Mouse (Mus musculus): ENCODE results near the gene Olfr154. TPM values are rescaled to one million over a fixed set of nuclear protein-coding genes. Genes with fewer than 3 reads are reported as not detected.
"Not testable (repeated sequence)": the region's sequence is repeated elsewhere in the genome, so short reads cannot be mapped to it uniquely, and the experiment has no call there.

Olfr154 gene
- polyA plus RNA-seq (2015; fragmentation: Nextera tagmentation; extraction: Ambion mirVana) = not detected in 2 replicates

- not testable (repeated sequence) for H3K4me3 ChIP-seq (replicated peaks; ENCODE audit: low read length)
Observed at GRCm38 (mm10) chr2:85664355-85664754, at the start of gene Olfr154. TSS of gene Olfr154 (minus strand) at chr2:85664455.

GRCm38 (mm10) chr2:85711159-85711558, 46.9 kb upstream of the Olfr154 start:
- Histone ChIP-seq H3K4me3 (replicated peaks; ENCODE audit: low read length) (no peak overlapping the region), H3K27ac (ENCODE audit: low read length) (no peak overlapping the region), H3K4me1 (ENCODE audit: control insufficient read depth, insufficient read depth, low read length) (no peaks in the 10 kb centered on the region), H3K36me3 (ENCODE audit: control insufficient read depth, insufficient read depth, low read length) (no peaks in the 10 kb centered on the region), H3K27me3 (ENCODE audit: control insufficient read depth, insufficient read depth, low read length) (no peaks in the 10 kb centered on the region), H3K4me2 (ENCODE audit: low read depth, low read length) (no peak overlapping the region), H3K9me3 (replicated peaks; ENCODE audit: control insufficient read depth, low read length) (no peaks in the 10 kb centered on the region), H3K9ac (ENCODE audit: low read length) (no peak overlapping the region)
- 8% methylated on average over 1 of the region's 1 CpGs for WGBS
- ATAC-seq (ENCODE audit: insufficient read depth, low FRiP score) = no peak

More at GRCm38 (mm10) chr2:85664355-85664754, at the start of gene Olfr154:
- H3K4me1 ChIP-seq (ENCODE audit: control insufficient read depth, insufficient read depth, low read length); H3K4me2 ChIP-seq (ENCODE audit: low read depth, low read length); ATAC-seq (ENCODE audit: insufficient read depth, low FRiP score); H3K36me3 ChIP-seq (ENCODE audit: control insufficient read depth, insufficient read depth, low read length); H3K27me3 ChIP-seq (ENCODE audit: control insufficient read depth, insufficient read depth, low read length); H3K27ac ChIP-seq (ENCODE audit: low read length); H3K9me3 ChIP-seq (replicated peaks; ENCODE audit: control insufficient read depth, low read length); H3K9ac ChIP-seq (ENCODE audit: low read length): not testable (repeated sequence)

DNA sequence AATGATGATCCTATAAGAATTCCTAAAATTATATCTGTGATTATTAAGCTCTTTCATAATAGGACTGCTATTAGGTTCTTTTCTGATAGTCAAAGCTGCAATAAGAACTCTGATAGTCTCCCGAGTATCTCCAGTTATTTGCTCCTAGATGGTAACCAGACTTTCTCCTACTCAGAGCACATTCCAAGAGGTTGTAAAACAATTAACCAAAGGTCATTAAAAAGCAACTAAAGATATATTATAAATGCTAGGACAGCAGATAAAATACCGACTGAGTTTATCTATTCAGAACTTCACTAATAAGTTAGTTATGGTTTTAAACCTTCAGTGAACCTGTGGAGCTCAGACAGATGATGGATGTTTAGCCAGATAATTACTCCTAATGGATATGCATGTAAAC, 46.4 kb upstream of the Olfr154 start:
- ATAC-seq (ENCODE audit: insufficient read depth, low FRiP score) = not testable (repeated sequence)

GRCm38 (mm10) chr2:85689131-85689530, 24.9 kb upstream of the Olfr154 start, which contains the start of gene Olfr1008:
TSS of gene Olfr1008 (plus strand) at chr2:85689431.
- no peak within 1 kb of the TSS for H3K4me2 ChIP-seq (ENCODE audit: low read depth, low read length)
- H3K36me3 ChIP-seq (ENCODE audit: control insufficient read depth, insufficient read depth, low read length) = no peaks in the 10 kb centered on the region
- H3K9me3 ChIP-seq (replicated peaks; ENCODE audit: control insufficient read depth, low read length) = no peaks in the 10 kb centered on the region
- H3K9ac ChIP-seq (ENCODE audit: low read length) = no peak within 1 kb of the TSS
- H3K27me3 ChIP-seq (ENCODE audit: control insufficient read depth, insufficient read depth, low read length) = no peaks in the 10 kb centered on the region
- H3K4me3 ChIP-seq (replicated peaks; ENCODE audit: low read length) = no peak within 1 kb of the TSS
- no peak for ATAC-seq (ENCODE audit: insufficient read depth, low FRiP score)
- no peak within 1 kb of the TSS for H3K27ac ChIP-seq (ENCODE audit: low read length)
- H3K4me1 ChIP-seq (ENCODE audit: control insufficient read depth, insufficient read depth, low read length) = no peaks in the 10 kb centered on the region

More for the DNA sequence above, 46.4 kb upstream of the Olfr154 start:
- not testable (repeated sequence) for H3K4me3 ChIP-seq (replicated peaks; ENCODE audit: low read length); H3K4me1 ChIP-seq (ENCODE audit: control insufficient read depth, insufficient read depth, low read length); H3K9ac ChIP-seq (ENCODE audit: low read length); H3K9me3 ChIP-seq (replicated peaks; ENCODE audit: control insufficient read depth, low read length); H3K4me2 ChIP-seq (ENCODE audit: low read depth, low read length); H3K36me3 ChIP-seq (ENCODE audit: control insufficient read depth, insufficient read depth, low read length); H3K27me3 ChIP-seq (ENCODE audit: control insufficient read depth, insufficient read depth, low read length); H3K27ac ChIP-seq (ENCODE audit: low read length)
- 37% methylated on average over 2 of the region's 2 CpGs for WGBS

GRCm38 (mm10) chr2:85678667-85679066, 14.4 kb upstream of the Olfr154 start, which contains the start of gene Olfr1006:
TSS of gene Olfr1006 (minus strand) at chr2:85678767.
- no peaks in the 10 kb centered on the region for H3K9me3 ChIP-seq (replicated peaks; ENCODE audit: control insufficient read depth, low read length)
- no peak for ATAC-seq (ENCODE audit: insufficient read depth, low FRiP score)
- H3K36me3 ChIP-seq (ENCODE audit: control insufficient read depth, insufficient read depth, low read length) = no peaks in the 10 kb centered on the region
- H3K9ac ChIP-seq (ENCODE audit: low read length) = no peak within 1 kb of the TSS
- H3K27ac ChIP-seq (ENCODE audit: low read length) = no peak within 1 kb of the TSS
- H3K4me1 ChIP-seq (ENCODE audit: control insufficient read depth, insufficient read depth, low read length) = no peaks in the 10 kb centered on the region
- H3K4me3 ChIP-seq (replicated peaks; ENCODE audit: low read length) = no peak within 1 kb of the TSS
- H3K27me3 ChIP-seq (ENCODE audit: control insufficient read depth, insufficient read depth, low read length) = no peaks in the 10 kb centered on the region
- H3K4me2 ChIP-seq (ENCODE audit: low read depth, low read length) = no peak within 1 kb of the TSS

DNA sequence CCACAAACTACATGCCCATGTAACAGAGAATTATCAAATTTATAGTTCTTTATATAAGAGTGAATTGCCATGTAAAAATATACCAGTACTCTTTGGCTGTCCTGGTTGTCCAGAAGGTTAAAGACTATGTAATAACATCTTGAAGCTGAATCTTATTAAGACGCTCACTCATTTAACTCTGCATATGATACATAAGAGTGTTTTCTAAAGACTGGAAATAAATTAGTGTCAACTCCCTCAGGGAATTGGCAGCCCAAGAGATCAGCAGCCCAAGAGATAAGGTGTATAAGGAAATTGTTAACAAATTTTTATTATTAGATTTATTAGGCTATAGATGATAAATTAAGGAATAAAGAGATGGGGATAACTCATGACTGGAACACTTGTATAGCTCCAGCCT, 13.7 kb downstream of the Olfr154 start, which contains the start of gene Olfr1002:
Gene Olfr1002, minus strand, starts transcription at position 101 of the 400 bp plus-strand sequence.
- no peak within 1 kb of the TSS for H3K27ac ChIP-seq (ENCODE audit: low read length)
- no peaks in the 10 kb centered on the region for H3K36me3 ChIP-seq (ENCODE audit: control insufficient read depth, insufficient read depth, low read length)
- WGBS = 86% methylated on average over 1 of the region's 1 CpGs

More for the DNA sequence above, 13.7 kb downstream of the Olfr154 start, which contains the start of gene Olfr1002:
- no peaks in the 10 kb centered on the region for H3K9me3 ChIP-seq (replicated peaks; ENCODE audit: control insufficient read depth, low read length)
- no peak for ATAC-seq (ENCODE audit: insufficient read depth, low FRiP score)
- H3K9ac ChIP-seq (ENCODE audit: low read length) = no peak within 1 kb of the TSS
- H3K4me3 ChIP-seq (replicated peaks; ENCODE audit: low read length) = no peak within 1 kb of the TSS
- H3K27me3 ChIP-seq (ENCODE audit: control insufficient read depth, insufficient read depth, low read length) = no peaks in the 10 kb centered on the region
- no peaks in the 10 kb centered on the region for H3K4me1 ChIP-seq (ENCODE audit: control insufficient read depth, insufficient read depth, low read length)
- no peak within 1 kb of the TSS for H3K4me2 ChIP-seq (ENCODE audit: low read depth, low read length)

Other genes with a start within 250 kb of the Olfr154 start
- gene Olfr993, start 249.6 kb downstream of the Olfr154 start, polyA plus RNA-seq (2015; fragmentation: Nextera tagmentation; extraction: Ambion mirVana) = not detected in 2 replicates
- gene Olfr994, start 228.0 kb downstream of the Olfr154 start, polyA plus RNA-seq (2015; fragmentation: Nextera tagmentation; extraction: Ambion mirVana) = not detected in 2 replicates
- gene Olfr995, start 220.8 kb downstream of the Olfr154 start, polyA plus RNA-seq (2015; fragmentation: Nextera tagmentation; extraction: Ambion mirVana) = not detected in 2 replicates
- gene 4833423E24Rik, start 145.4 kb downstream of the Olfr154 start, polyA plus RNA-seq (2015; fragmentation: Nextera tagmentation; extraction: Ambion mirVana) = 19.1 and 25.6 TPM in 2 replicates
- not detected in 2 replicates for gene Olfr996, start 85.2 kb downstream of the Olfr154 start, polyA plus RNA-seq (2015; fragmentation: Nextera tagmentation; extraction: Ambion mirVana)
- gene Olfr998, start 75.5 kb downstream of the Olfr154 start, polyA plus RNA-seq (2015; fragmentation: Nextera tagmentation; extraction: Ambion mirVana) = not detected in 2 replicates
- not detected in 2 replicates for gene Olfr1000, start 52.6 kb downstream of the Olfr154 start, polyA plus RNA-seq (2015; fragmentation: Nextera tagmentation; extraction: Ambion mirVana)
- gene Olfr1002, start 13.8 kb downstream of the Olfr154 start, polyA plus RNA-seq (2015; fragmentation: Nextera tagmentation; extraction: Ambion mirVana) = not detected in 2 replicates
- gene Olfr1006, start 14.3 kb upstream of the Olfr154 start, polyA plus RNA-seq (2015; fragmentation: Nextera tagmentation; extraction: Ambion mirVana) = not detected in 2 replicates
- not detected in 2 replicates for gene Olfr1008, start 25.0 kb upstream of the Olfr154 start, polyA plus RNA-seq (2015; fragmentation: Nextera tagmentation; extraction: Ambion mirVana)
- not detected in 2 replicates for gene Olfr1009, start 51.0 kb upstream of the Olfr154 start, polyA plus RNA-seq (2015; fragmentation: Nextera tagmentation; extraction: Ambion mirVana)
- not detected in 2 replicates for gene Olfr1012, start 98.3 kb upstream of the Olfr154 start, polyA plus RNA-seq (2015; fragmentation: Nextera tagmentation; extraction: Ambion mirVana)
- gene Olfr1013, start 102.6 kb upstream of the Olfr154 start, polyA plus RNA-seq (2015; fragmentation: Nextera tagmentation; extraction: Ambion mirVana) = not detected in 2 replicates
- gene Olfr1014, start 108.3 kb upstream of the Olfr154 start, polyA plus RNA-seq (2015; fragmentation: Nextera tagmentation; extraction: Ambion mirVana) = not detected in 2 replicates
- not detected in 2 replicates for gene Olfr1015, start 117.6 kb upstream of the Olfr154 start, polyA plus RNA-seq (2015; fragmentation: Nextera tagmentation; extraction: Ambion mirVana)
- not detected in 2 replicates for gene Olfr1016, start 138.1 kb upstream of the Olfr154 start, polyA plus RNA-seq (2015; fragmentation: Nextera tagmentation; extraction: Ambion mirVana)
- not detected in 2 replicates for gene Olfr1018, start 154.0 kb upstream of the Olfr154 start, polyA plus RNA-seq (2015; fragmentation: Nextera tagmentation; extraction: Ambion mirVana)
- gene Olfr1019, start 181.0 kb upstream of the Olfr154 start, polyA plus RNA-seq (2015; fragmentation: Nextera tagmentation; extraction: Ambion mirVana) = not detected in 2 replicates
- gene Olfr1020, start 182.6 kb upstream of the Olfr154 start, polyA plus RNA-seq (2015; fragmentation: Nextera tagmentation; extraction: Ambion mirVana) = not detected in 2 replicates
- gene Olfr1022, start 204.1 kb upstream of the Olfr154 start, polyA plus RNA-seq (2015; fragmentation: Nextera tagmentation; extraction: Ambion mirVana) = not detected in 2 replicates
- gene Olfr1023, start 221.2 kb upstream of the Olfr154 start, polyA plus RNA-seq (2015; fragmentation: Nextera tagmentation; extraction: Ambion mirVana) = not detected in 2 replicates
- gene Olfr1024, start 240.6 kb upstream of the Olfr154 start, polyA plus RNA-seq (2015; fragmentation: Nextera tagmentation; extraction: Ambion mirVana) = not detected in 2 replicates

Measured in stomach, embryonic 16.5 days (tissue).